Mouse (Mus musculus) cerebellum, adult 8-10 months (tissue): ENCODE measurements around the gene Casp9.
"Not testable (repeated sequence)": the region's sequence is repeated elsewhere in the genome, so short reads cannot be mapped to it uniquely, and the experiment has no call there.

Experiments used
- DNase-seq: peaks from one replicate; pipeline ENCODE4 v3.0.0; 2022

Gene Casp9

GRCm38 (mm10) chr4:141793282-141794151 lies at the start of gene Casp9:
TSS of gene Casp9 (plus strand) at chr4:141793612.
- DNase-seq, result peak; percentile 97

- DNase-seq, result no peak
Measured at GRCm38 (mm10) chr4:141746578-141747346, 46.6 kb upstream of the Casp9 start, which contains the start of gene Agmat. TSS of gene Agmat (plus strand) at chr4:141746672.

GRCm38 (mm10) chr4:141749557-141749956 lies 43.9 kb upstream of the Casp9 start:
- no peak for DNase-seq

GRCm38 (mm10) chr4:141750826-141751225 lies 42.6 kb upstream of the Casp9 start:
- no peak for DNase-seq

- no peak for DNase-seq
Measured at GRCm38 (mm10) chr4:141751419-141752075, 41.9 kb upstream of the Casp9 start.

GRCm38 (mm10) chr4:141752076-141752421 lies 41.4 kb upstream of the Casp9 start:
- no peak for DNase-seq

- DNase-seq, result no peak
Measured at GRCm38 (mm10) chr4:141755375-141755930, 38.0 kb upstream of the Casp9 start.

GRCm38 (mm10) chr4:141757124-141757523 lies 36.3 kb upstream of the Casp9 start:
- no peak for DNase-seq

GRCm38 (mm10) chr4:141758874-141759542 lies 34.4 kb upstream of the Casp9 start:
- DNase-seq, result no peak

GRCm38 (mm10) chr4:141760942-141761341 lies 32.5 kb upstream of the Casp9 start:
- no peak for DNase-seq

GRCm38 (mm10) chr4:141762102-141762598 lies 31.3 kb upstream of the Casp9 start:
- DNase-seq, result no peak

GRCm38 (mm10) chr4:141763476-141763875 lies 29.9 kb upstream of the Casp9 start:
- no peak for DNase-seq

- DNase-seq, result no peak
Measured at GRCm38 (mm10) chr4:141765008-141765407, 28.4 kb upstream of the Casp9 start.

- no peak for DNase-seq
Measured at GRCm38 (mm10) chr4:141766316-141766667, 27.1 kb upstream of the Casp9 start.

- peak; percentile 23 for DNase-seq
Measured at GRCm38 (mm10) chr4:141766668-141767352, 26.6 kb upstream of the Casp9 start.

- peak; percentile 61 for DNase-seq
Measured at GRCm38 (mm10) chr4:141767353-141768036, 25.9 kb upstream of the Casp9 start.

- no peak for DNase-seq
Measured at GRCm38 (mm10) chr4:141769501-141770160, 23.8 kb upstream of the Casp9 start.

- no peak for DNase-seq
Measured at GRCm38 (mm10) chr4:141771823-141772222, 21.6 kb upstream of the Casp9 start.

GRCm38 (mm10) chr4:141773019-141773418 lies 20.4 kb upstream of the Casp9 start:
- not testable (repeated sequence) for DNase-seq

GRCm38 (mm10) chr4:141779828-141780227 lies 13.6 kb upstream of the Casp9 start:
- DNase-seq, result no peak
